Mouse (Mus musculus) C2C12 (cell line): ENCODE data around the gene Prh1.
"Not testable (repeated sequence)": the region's sequence is repeated elsewhere in the genome, so short reads cannot be mapped to it uniquely, and the experiment has no call there.

Source experiments
- CEBPB ChIP-seq: IDR thresholded peaks from one replicate; pipeline ENCODE4 v1.6.1; 2011; ENCODE audit warnings: low read depth, mild to moderate bottlenecking, control low read depth, moderate library complexity
- CTCF ChIP-seq: IDR thresholded peaks from one replicate; pipeline ENCODE4 v1.5.1; 2011; ENCODE audit not compliant: control insufficient read depth, insufficient read depth, insufficient read length
- FOSL1 ChIP-seq: IDR thresholded peaks from one replicate; pipeline ENCODE4 v1.8.0; 2011; ENCODE audit warnings: mild to moderate bottlenecking, low read length; ENCODE audit not compliant: poor library complexity, insufficient read depth, severe bottlenecking
- MAX ChIP-seq: IDR thresholded peaks from one replicate; pipeline ENCODE4 v1.6.1; 2011; ENCODE audit warnings: mild to moderate bottlenecking, control low read depth
- MYOD1 ChIP-seq: IDR thresholded peaks from one replicate; pipeline ENCODE4 v1.6.1; 2011; ENCODE audit warnings: low read depth; ENCODE audit not compliant: control insufficient read depth, insufficient read length
- MYOG ChIP-seq: IDR thresholded peaks from one replicate; pipeline ENCODE4 v1.6.1; 2011; ENCODE audit not compliant: control insufficient read depth, insufficient read length; ENCODE audit errors: extremely low read depth
- USF1 ChIP-seq: IDR thresholded peaks from one replicate; pipeline ENCODE4 v1.6.1; 2011; ENCODE audit warnings: low read depth, mild to moderate bottlenecking, control low read depth, moderate library complexity

GRCm38 (mm10) chr6:132595613-132596012, 26.0 kb downstream of the Prh1 start, which contains the start of gene Prp2:
- not testable (repeated sequence) for TF ChIP-seq MYOD1, MAX, CTCF, USF1, MYOG, FOSL1, CEBPB
